Mouse (Mus musculus): ENCODE measurements around the gene Med9.

Med9 gene

GRCm38 (mm10) chr11:59952892-59953291 lies 4.9 kb downstream of the Med9 start:
- no peak for DNase-seq

GRCm38 (mm10) chr11:59956749-59957148 lies 8.7 kb downstream of the Med9 start:
- no peak for DNase-seq

- DNase-seq: no peak
Measured at GRCm38 (mm10) chr11:59959453-59959852, 11.4 kb downstream of the Med9 start.

GRCm38 (mm10) chr11:59960476-59961337 lies 12.7 kb downstream of the Med9 start:
- DNase-seq: peak; percentile 29

GRCm38 (mm10) chr11:59961338-59961875 lies 13.4 kb downstream of the Med9 start:
- no peak for DNase-seq

GRCm38 (mm10) chr11:59962590-59962989 lies 14.6 kb downstream of the Med9 start:
- no peak for DNase-seq

GRCm38 (mm10) chr11:59963364-59964162 lies 15.6 kb downstream of the Med9 start:
- DNase-seq: peak; percentile 40

- DNase-seq: peak; percentile 50
Measured at GRCm38 (mm10) chr11:59964163-59964758, 16.3 kb downstream of the Med9 start.

- peak; percentile 84 for DNase-seq
Measured at GRCm38 (mm10) chr11:59964818-59965217, 16.8 kb downstream of the Med9 start, which contains the start of gene Rasd1. Gene Rasd1 (minus strand): TSS chr11:59964944.

- peak; percentile 90 for DNase-seq
Measured at GRCm38 (mm10) chr11:59965227-59966101, 17.5 kb downstream of the Med9 start.

- no peak for DNase-seq
Measured at GRCm38 (mm10) chr11:59966102-59966483, 18.1 kb downstream of the Med9 start.

GRCm38 (mm10) chr11:59967765-59968164 lies 19.8 kb downstream of the Med9 start:
- no peak for DNase-seq

- no peak for DNase-seq
Measured at GRCm38 (mm10) chr11:59970780-59971179, 22.8 kb downstream of the Med9 start.

- DNase-seq: no peak
Measured at GRCm38 (mm10) chr11:59971691-59972090, 23.7 kb downstream of the Med9 start.

GRCm38 (mm10) chr11:59973389-59973788 lies 25.4 kb downstream of the Med9 start:
- DNase-seq: no peak

GRCm38 (mm10) chr11:59975241-59975640 lies 27.2 kb downstream of the Med9 start:
- no peak for DNase-seq

- no peak for DNase-seq
Measured at GRCm38 (mm10) chr11:59977831-59978230, 29.8 kb downstream of the Med9 start.

GRCm38 (mm10) chr11:59989406-59989805 lies 41.4 kb downstream of the Med9 start:
- peak; percentile 29 for DNase-seq

GRCm38 (mm10) chr11:59991365-59991764 lies 43.4 kb downstream of the Med9 start:
- no peak for DNase-seq

- DNase-seq: no peak
Measured at GRCm38 (mm10) chr11:59994318-59994717, 46.3 kb downstream of the Med9 start.

- no peak for DNase-seq
Measured at GRCm38 (mm10) chr11:60001231-60001980, 53.4 kb downstream of the Med9 start.

Measured in embryo, embryonic 11 days (tissue).